Mouse (Mus musculus): ENCODE measurements around the gene Col13a1. TPM values are rescaled to one million over a fixed set of nuclear protein-coding genes. Genes with fewer than 3 reads are reported as not detected.

Col13a1 gene
- total and polyA plus RNA-seq, 3 experiments = not detected

GRCm38 (mm10) chr10:61811987-61812386 lies 166.9 kb downstream of the Col13a1 start:
- H3K4me1 ChIP-seq (ENCODE audit: control insufficient read depth in 1 of 2, insufficient read depth in 2 of 2) = no peaks in the 10 kb centered on the region; a peak in 1 of 4 replicates
- DNase-seq (ENCODE audit: extremely low read depth) = no peak
- no peak overlapping the region for H3K4me3 ChIP-seq (replicated peaks in 1 of 3; ENCODE audit: low read depth in 2 of 3, low read length in 2 of 3, poor library complexity in 1 of 3)
- dilution Hi-C loops (cut with MboI; ENCODE audit: extremely low pct_ligation_motif_present, extremely low pct_unique_long_range_greater_than_20kb, low sequenced_read_pairs) = no loop called here
- H3K36me3 ChIP-seq (replicated peaks in 1 of 2; ENCODE audit: control insufficient read depth in 1 of 2, insufficient read depth in 1 of 2, low read length in 1 of 2) = no peaks in the 10 kb centered on the region
- H3K27ac ChIP-seq (ENCODE audit: insufficient read depth, low read depth) = no peak overlapping the region
- H3K27me3 ChIP-seq (replicated peaks) = peaks cover 2% of the 10 kb centered on the region
- H3K9ac ChIP-seq (ENCODE audit: insufficient read depth, low read depth) = no peak overlapping the region
- H3K79me2 ChIP-seq (replicated peaks; ENCODE audit: control insufficient read depth, extremely low read depth, insufficient read depth, poor library complexity, severe bottlenecking) = no peaks in the 10 kb centered on the region
- TF ChIP-seq TCF12 (IDR thresholded peaks at IDR 0.05; ENCODE audit: low read depth, low read length) = no peak
- TF ChIP-seq SIN3A (IDR thresholded peaks at IDR 0.05; ENCODE audit: low read length) = no peak
- TF ChIP-seq MAX (IDR thresholded peaks at IDR 0.05; ENCODE audit: low read length) = no peak
- no peak for TF ChIP-seq MAFK (IDR thresholded peaks at IDR 0.05; ENCODE audit: insufficient replicate concordance, low read length)
- no peak for TF ChIP-seq NRF1 (IDR thresholded peaks at IDR 0.05; ENCODE audit: low read depth, low read length)
- no peak for TF ChIP-seq ZC3H11A (IDR thresholded peaks at IDR 0.05; ENCODE audit: low read depth, low read length)
- TF ChIP-seq CTCF (conservative IDR thresholded peaks at IDR 0.05 in 1 of 2, IDR thresholded peaks at IDR 0.05 in 1 of 2; ENCODE audit: low read depth in 2 of 2, low read length in 2 of 2) = no peak
- no peak for TF ChIP-seq UBTF (IDR thresholded peaks at IDR 0.05; ENCODE audit: low read depth, low read length)
- no peak for TF ChIP-seq CHD2 (IDR thresholded peaks at IDR 0.05; ENCODE audit: low read length)
- TF ChIP-seq POLR2AphosphoS2 (IDR thresholded peaks at IDR 0.05; ENCODE audit: low read depth, low read length) = no peak
- no peak for TF ChIP-seq MAZ (IDR thresholded peaks at IDR 0.05; ENCODE audit: low read depth, low read length)
- TF ChIP-seq MXI1 (IDR thresholded peaks at IDR 0.05; ENCODE audit: low read depth, low read length) = no peak
- TF ChIP-seq USF2 (conservative IDR thresholded peaks at IDR 0.05; ENCODE audit: low read depth, low read length) = no peak
- TF ChIP-seq SMC3 (IDR thresholded peaks at IDR 0.05; ENCODE audit: low read depth, low read length) = no peak
- no peak for TF ChIP-seq POLR2A (IDR thresholded peaks at IDR 0.05; ENCODE audit: low read depth, low read length)
- no peak for TF ChIP-seq HCFC1 (IDR thresholded peaks at IDR 0.05; ENCODE audit: low read depth, low read length)
- no peak for TF ChIP-seq NELFE (IDR thresholded peaks at IDR 0.05; ENCODE audit: low read depth, low read length)
- TF ChIP-seq CHD1 (IDR thresholded peaks at IDR 0.05; ENCODE audit: low read depth, low read length) = no peak
- TF ChIP-seq E2F4 (IDR thresholded peaks at IDR 0.05; ENCODE audit: insufficient replicate concordance, low read depth, low read length) = no peak
- TF ChIP-seq ETS1 (conservative IDR thresholded peaks at IDR 0.05; ENCODE audit: low read depth, low read length) = no peak
- no peak overlapping the region for H3K4me2 ChIP-seq (ENCODE audit: insufficient read depth, low read depth, poor library complexity, severe bottlenecking)
- peaks cover 8% of the 10 kb centered on the region for H3K9me3 ChIP-seq (replicated peaks; ENCODE audit: low read length)
- in situ Hi-C loops (cut with MboI; ENCODE audit: low pct_ligation_motif_present, low pct_unique_long_range_greater_than_20kb, low sequenced_read_pairs) = no loop called here

GRCm38 (mm10) chr10:61798133-61798576 lies 180.8 kb downstream of the Col13a1 start:
- Histone ChIP-seq H3K9me3 (replicated peaks; ENCODE audit: low read length) (peaks cover 9% of the 10 kb centered on the region), H3K27me3 (replicated peaks) (peaks cover 6% of the 10 kb centered on the region), H3K4me1 (ENCODE audit: control insufficient read depth in 1 of 2, insufficient read depth in 2 of 2) (no peaks in the 10 kb centered on the region), H3K79me2 (replicated peaks; ENCODE audit: control insufficient read depth, extremely low read depth, insufficient read depth, poor library complexity, severe bottlenecking) (no peaks in the 10 kb centered on the region), H3K4me2 (ENCODE audit: insufficient read depth, low read depth, poor library complexity, severe bottlenecking) (no peak overlapping the region), H3K4me3 (replicated peaks in 1 of 3; ENCODE audit: low read depth in 2 of 3, low read length in 2 of 3, poor library complexity in 1 of 3) (no peak overlapping the region), H3K36me3 (replicated peaks in 1 of 2; ENCODE audit: control insufficient read depth in 1 of 2, insufficient read depth in 1 of 2, low read length in 1 of 2) (no peaks in the 10 kb centered on the region), H3K27ac (ENCODE audit: insufficient read depth, low read depth) (no peak overlapping the region), H3K9ac (ENCODE audit: insufficient read depth, low read depth) (no peak overlapping the region)
- TF ChIP-seq IRF4 (IDR thresholded peaks at IDR 0.05; ENCODE audit: low read depth, low read length) = no peak
- no peak for TF ChIP-seq NRF1 (IDR thresholded peaks at IDR 0.05; ENCODE audit: low read depth, low read length)
- no peak for TF ChIP-seq CTCF (conservative IDR thresholded peaks at IDR 0.05 in 1 of 2, IDR thresholded peaks at IDR 0.05 in 1 of 2; ENCODE audit: low read depth in 2 of 2, low read length in 2 of 2)
- no peak for TF ChIP-seq TBP (conservative IDR thresholded peaks at IDR 0.05; ENCODE audit: low read depth, low read length)
- no peak for TF ChIP-seq CHD2 (IDR thresholded peaks at IDR 0.05; ENCODE audit: low read length)
- TF ChIP-seq BHLHE40 (IDR thresholded peaks at IDR 0.05; ENCODE audit: low read depth, low read length) = no peak
- dilution Hi-C loops (cut with MboI; ENCODE audit: extremely low pct_ligation_motif_present, extremely low pct_unique_long_range_greater_than_20kb, low sequenced_read_pairs) = no loop called here
- in situ Hi-C loops (cut with MboI; ENCODE audit: low pct_ligation_motif_present, low pct_unique_long_range_greater_than_20kb, low sequenced_read_pairs) = no loop called here
- DNase-seq (ENCODE audit: extremely low read depth) = no peak
